Mouse (Mus musculus): Measurements from ENCODE around the gene Lipc. TPM values are rescaled to one million over a fixed set of nuclear protein-coding genes. Genes with fewer than 3 reads are reported as not detected.

Lipc gene
- total RNA-seq, 4 experiments from 2014 or later: 0.22 to 0.25 TPM; not detected in 2

DNA sequence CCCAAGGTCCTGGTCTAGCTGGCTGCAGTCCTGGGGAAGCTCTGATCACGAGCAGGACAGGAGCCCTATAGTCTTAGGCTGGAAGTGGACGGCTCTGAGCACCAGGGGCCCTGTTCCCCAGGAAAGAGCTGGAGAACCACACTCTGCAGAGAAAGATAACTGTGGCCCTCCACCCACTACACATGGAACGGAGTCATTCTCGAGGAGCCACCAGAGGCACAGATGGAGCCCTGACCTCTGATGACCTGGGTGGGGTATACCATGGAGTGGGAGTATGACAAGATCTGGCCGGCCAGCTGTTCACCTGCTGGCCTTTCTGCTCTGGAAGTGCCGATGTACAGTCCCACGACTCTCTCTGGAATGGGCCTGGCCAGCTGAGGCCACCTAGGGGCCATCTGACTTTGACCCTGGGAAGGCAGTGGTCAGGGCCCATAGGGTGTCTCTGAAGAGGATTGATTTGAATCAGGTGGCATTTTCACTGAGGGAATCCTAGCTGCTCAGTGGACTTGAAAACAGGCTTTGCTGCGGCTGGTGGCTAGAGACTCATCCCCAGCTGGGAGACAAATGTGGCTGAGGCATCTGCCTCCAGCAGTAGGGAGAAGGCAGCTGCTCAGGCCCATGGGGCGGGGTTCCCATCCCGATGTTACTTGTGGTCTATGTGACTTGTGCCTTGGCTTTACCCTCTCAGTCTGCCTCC is 37.2 kb downstream of the Lipc start:
- DNase-seq (ENCODE audit: low spot score in 2 of 2): no peak

DNA sequence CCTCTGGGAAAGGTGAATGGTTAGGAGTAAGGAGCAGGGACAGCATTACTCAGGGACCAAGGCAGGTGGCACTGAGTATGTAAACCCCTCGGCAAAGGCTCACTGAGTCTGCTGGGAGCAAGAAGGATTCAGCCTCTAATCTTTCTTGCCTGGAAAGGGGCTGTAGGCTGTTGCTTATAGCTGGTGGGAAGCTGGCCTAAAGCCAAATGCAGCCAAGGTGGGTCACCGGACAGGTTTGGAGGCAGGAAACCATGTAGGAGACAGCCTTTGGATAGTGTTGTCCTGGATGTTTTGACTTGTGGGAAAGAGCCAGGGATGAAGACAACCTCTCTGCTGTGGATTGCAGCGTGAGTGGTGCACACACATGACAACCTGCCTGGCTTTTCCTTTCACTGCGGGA is 40.9 kb downstream of the Lipc start:
- no peak for DNase-seq (ENCODE audit: low spot score in 2 of 2)

DNA sequence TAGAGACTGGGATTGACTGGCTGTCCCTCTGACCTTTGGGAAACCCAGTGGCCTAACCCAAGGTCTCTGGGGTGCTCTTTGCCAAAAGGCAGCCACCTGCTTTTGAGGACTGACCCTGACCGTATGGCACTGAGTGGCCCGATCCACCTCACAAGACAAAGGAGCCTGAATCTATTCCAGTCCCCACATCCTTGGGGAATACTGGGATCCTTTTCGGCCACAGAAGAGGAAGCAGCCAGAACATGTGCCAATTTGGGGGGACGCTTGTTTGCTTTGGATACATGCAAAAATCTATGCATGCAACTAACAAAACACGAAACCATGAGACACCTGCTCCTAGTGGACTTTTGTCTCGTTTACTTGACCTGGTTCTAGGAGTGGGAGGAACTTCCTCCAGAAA is 41.7 kb downstream of the Lipc start:
- no peak for DNase-seq (ENCODE audit: low spot score in 2 of 2)

DNA sequence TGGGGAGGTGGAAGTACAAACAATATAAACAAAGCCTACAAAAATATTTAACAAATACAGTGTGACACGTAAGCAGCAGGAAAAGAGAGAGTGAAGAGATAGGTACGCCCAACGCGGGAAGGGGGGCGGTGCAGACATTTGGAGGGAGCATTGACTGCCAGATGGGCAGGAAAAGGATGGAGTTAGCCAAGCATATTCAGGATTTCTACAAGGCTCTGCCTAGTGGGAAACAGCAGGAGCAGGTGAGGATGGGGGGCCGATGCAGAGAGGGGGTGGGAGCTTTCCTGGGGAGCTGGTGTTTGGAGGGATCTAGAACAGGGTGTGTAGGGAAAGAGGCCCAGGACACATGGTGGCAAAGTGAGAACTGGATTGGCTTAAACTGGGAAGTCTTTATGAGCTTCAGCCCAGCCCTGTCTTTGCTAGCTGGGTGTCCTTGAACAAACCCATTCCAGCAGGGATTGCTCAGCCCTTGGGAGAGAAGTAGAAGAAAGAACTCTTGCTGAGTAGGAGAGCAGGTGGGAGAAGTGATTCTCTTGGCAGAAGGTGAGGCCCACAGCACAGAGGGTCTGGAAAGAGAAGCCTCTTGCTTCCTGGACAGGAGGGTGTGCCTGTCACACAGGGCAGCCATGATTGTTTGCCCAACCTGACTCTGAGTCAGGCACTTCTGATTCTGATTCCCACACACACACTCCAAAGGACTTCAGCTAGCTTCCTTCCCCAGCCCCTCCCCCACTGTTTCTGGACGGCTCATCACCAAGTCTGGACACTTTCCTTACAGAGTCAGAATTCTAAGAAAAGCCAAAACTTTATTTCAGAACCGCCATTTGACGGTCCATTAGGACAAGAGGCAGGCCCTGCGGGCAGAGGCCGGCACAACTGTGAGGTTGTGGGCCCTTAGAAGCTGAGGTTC is 49.0 kb downstream of the Lipc start:
- DNase-seq (ENCODE audit: low spot score in 2 of 2): no peak

DNA sequence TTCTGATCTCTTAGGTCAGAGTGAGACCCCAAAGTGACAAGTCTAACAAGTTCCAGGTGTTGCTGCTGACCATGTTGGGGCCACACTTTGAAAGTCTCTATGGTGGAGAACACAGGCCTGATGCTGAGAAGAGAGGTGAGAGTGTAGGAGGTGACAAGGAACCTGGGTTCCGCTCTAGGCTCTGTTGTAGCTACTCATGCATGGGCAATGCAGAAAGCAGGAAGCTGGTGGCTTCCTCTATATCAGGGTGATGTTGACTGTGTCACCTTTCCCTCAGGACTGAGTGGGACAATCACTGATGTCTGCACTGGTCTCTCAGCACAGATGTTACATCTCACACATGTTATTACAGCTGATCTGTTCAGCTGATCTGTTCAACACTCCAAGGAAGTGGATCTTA is 57.8 kb downstream of the Lipc start:
- no peak for DNase-seq (ENCODE audit: low spot score in 2 of 2)

DNA sequence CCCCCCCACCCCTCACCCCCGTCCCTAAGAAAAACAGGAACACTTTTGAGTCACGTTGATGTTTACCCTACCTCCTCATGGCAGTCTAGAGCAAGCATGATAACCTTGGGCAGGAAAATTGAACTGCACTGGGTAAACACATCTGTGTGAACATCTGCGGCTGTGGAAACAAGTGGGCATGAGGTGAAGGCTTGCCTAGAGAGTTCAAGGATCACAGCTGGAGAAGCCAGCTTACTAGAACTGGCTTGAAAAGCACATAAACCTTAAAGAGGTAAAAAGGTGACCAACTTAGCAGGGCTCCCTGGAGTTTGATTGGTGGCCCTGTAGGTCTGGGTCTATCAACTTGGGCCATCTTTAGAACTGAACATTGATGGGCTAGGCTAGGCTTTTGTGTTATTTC is 58.5 kb downstream of the Lipc start:
- no peak for DNase-seq (ENCODE audit: low spot score in 2 of 2)

DNA sequence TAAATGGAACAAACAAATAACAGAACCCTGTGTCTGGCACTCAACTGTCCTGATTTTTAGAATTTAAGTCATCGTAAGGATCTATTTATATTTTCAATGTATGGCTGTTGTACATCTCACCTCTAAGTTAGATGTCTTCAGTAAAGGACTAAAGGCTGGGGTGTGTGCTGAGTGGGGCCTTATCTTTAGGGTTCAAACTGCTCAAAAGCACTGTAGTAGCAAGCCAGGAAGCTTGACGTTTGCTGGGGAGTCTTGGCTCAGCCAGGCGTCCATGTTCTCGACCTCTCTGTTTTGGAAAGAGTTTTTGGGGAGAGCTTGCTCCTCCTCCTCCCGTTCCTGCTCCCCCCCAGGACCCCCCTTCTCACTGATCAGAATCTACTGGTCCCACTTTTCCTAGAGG is 59.4 kb downstream of the Lipc start:
- DNase-seq (ENCODE audit: low spot score in 2 of 2): no peak

DNA sequence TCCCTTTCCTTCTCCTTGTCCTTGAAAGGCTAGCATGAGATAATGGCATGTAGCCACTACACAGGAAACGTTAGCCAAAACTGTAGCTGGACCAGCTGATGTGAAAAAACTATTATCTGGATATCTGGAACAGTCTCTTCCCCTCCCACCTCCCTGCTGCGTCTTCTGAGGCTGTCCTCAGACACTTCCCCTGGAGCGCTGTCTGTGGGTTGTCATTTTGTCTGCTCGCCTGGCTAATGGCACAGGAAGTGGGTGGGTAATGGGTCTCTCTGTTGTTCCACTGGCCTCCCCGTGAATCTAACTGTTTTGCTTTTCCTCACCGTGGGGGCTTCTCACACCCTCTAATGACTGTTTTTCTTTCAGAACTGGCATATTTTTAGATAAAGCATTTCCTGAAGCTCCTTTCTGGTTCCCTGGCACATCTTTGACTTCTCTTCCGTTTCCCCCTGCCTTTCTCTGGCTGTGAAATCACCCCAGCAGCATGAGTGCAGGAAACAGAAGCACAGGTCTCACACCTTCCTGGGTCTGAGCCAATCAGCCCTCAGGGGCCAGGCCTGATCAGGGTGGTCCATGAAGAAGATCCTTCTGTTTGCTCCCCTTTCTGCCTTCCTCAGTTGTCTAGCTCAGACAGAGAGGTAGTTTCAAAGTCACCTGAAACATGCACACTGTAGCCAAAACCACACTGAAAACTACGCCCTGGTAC is 60.4 kb downstream of the Lipc start:
- DNase-seq (ENCODE audit: low spot score in 2 of 2): peak in 1 of 2 experiments; percentile 32

DNA sequence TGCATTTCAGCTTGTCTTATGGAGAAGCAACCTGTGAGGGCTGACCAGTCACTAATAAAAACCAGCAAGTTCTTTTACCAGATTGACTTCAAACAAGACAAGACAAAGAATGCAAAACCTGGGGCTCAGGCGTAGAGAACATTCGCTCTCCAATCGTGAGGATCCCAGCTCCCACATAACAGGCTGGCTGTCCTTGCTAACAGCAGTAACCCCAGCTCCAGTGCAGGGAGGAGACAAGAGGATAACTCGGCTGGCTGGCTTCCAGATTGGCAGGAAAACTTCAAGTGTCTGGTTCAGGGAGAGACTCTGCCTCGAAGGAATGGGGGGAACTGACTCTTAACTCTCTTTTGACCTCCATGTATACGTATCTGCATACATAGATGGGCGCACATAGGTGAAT is 61.3 kb downstream of the Lipc start:
- no peak for DNase-seq (ENCODE audit: low spot score in 2 of 2)

DNA sequence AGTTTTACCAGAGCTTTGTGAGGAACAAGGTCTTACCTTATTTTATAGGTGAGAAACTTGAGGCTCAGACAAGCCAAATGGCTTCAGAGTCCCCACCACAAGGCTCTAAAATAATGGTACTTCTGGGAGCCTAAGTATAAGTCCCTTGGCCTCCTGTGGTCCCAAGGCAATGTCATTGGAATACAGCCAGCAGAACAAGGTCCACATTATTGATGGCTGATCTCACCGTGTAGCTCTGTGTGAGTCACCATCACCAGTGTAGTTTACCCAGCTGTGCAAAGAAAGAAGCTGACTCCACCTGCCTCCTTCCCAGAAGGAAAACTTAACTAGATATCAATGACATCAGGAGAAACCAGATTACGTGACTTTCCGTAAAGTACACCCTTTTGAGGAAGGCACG is 63.1 kb downstream of the Lipc start:
- no peak for DNase-seq (ENCODE audit: low spot score in 2 of 2)

DNA sequence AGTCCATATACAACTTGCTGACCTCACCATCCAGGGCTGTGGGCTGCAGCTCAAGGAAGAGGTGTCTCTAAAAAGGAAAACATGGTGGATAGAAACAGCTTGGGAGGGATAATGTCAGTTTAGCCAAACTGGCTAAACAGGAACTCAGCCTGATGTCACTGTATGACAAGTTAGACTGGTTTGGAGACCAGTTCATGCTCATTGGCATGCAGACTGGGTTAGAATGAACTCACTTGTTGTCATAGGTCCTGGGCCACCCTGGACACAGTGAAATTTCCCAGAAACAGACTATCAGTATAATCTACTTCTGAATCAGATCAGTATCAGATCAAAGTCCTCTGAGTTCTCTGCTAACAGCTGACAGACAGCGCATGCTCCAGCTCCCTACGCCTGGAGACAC is 63.5 kb downstream of the Lipc start:
- DNase-seq (ENCODE audit: low spot score in 2 of 2): no peak

DNA sequence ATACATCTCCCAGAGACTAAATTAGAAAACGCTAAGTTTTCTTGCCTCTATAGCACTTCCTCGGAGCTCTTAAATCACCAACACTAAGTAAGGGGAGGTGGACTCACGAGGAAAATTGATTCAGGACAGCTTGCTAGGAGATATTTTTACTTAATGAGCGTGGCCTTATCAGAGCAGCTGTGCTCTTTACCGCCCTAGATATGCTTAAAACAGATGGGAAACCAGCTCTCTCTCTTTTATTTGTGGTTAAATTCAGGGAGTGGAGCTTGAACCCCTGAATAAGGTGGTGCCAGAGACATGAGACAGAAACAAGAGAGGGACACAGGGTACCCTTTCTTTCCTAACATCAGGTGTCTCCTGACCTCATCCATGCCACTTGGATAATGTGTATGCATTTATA is 70.0 kb downstream of the Lipc start:
- no peak for DNase-seq (ENCODE audit: low spot score in 2 of 2)

DNA sequence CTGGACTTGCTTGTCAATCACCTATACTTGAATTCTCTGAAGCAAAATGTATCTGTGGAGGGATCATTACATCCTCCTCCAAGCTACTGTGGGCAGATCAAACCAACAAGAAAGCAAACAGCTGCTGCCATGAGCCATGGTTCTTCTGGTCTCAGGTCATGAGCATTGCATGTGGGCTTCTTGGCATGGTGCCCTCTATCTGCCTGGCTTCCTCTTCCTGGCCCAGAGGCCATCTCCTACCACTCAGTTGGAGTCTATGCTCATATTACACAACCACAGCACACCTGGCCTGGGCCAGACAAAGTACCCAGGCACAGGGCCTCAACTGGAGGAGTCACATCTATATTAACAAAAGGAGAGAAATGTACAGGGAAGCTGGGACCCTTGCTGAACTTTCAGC is 73.2 kb downstream of the Lipc start:
- peak in 1 of 2 experiments; percentile 22 for DNase-seq (ENCODE audit: low spot score in 2 of 2)

DNA sequence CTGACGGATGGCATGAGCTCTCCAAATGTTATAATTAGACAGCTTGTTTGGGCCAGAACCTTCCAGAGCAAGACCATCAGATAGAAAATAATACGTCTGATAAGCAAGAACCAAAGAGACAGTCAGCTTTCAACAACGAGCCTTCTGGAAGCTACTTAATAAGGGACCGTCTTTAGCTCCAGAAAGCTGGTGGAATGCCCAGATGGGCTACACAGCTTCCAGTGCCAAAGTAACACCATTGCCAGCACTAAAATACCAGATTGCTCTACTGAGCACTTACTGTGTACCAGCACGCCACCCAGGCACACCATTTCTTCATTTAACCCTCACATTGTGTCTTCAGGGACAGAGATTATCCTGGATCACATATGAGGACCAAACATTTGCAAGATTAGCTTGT is 73.9 kb downstream of the Lipc start:
- DNase-seq (ENCODE audit: low spot score in 2 of 2): peak in 1 of 2 experiments; percentile 24

DNA sequence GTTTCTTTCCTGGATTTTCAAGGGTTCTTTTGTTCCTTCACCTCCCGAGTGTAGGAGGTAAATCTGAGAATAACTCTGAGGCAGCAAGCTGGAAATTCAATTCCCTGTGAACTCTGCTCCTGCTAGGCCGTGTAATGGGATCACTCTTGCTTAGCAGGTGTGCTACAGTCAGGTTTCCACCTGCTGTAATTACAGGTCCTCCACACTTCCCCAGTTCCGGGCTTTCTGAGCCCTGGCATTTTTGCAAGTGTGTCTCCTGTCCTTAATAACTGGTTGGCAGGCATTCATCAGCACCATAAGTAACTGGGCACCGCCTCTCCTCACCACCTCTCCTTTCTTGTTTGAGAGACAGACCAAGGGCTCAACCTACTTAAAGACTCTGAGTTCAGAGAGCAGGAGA is 76.5 kb downstream of the Lipc start:
- DNase-seq (ENCODE audit: low spot score in 2 of 2): no peak

DNA sequence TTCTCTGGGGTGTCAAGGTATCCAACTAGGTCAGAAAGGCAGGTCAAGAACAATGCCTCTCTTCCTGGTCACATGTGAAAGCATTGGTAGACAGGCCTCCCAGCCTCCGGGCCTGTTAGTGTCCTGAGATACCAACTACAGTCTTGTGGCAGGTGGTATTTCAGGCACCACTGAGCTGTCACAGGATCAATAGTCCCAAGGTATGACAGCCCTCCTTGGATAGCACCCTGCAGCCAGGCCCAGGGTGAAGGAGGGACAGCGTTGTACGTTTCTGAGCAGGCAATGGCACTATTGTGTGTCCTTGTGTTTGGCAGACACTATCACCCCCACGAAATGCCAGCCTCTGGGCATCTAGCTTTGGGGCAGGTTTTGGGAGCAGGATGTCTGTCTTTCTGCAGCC is 77.0 kb downstream of the Lipc start:
- DNase-seq (ENCODE audit: low spot score in 2 of 2): no peak

DNA sequence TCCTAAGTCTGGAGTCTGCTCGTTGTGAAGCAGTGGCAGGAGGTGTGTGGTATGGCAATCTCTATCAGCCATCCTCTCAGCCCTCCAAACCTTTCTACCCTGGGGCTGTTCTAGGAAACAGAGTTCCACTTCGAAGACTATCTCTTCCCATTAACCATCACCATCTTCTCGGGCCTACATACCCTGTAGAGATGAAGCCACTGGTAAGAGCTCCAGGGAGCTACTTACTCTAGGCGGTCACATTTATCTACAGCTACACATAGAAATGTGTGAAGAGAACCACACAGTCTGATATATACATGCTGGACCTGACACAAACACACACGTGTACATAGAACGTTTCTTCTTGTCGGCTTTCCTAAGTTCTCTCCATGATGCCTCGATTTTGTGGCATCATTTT is 79.4 kb downstream of the Lipc start:
- DNase-seq (ENCODE audit: low spot score in 2 of 2): no peak

DNA sequence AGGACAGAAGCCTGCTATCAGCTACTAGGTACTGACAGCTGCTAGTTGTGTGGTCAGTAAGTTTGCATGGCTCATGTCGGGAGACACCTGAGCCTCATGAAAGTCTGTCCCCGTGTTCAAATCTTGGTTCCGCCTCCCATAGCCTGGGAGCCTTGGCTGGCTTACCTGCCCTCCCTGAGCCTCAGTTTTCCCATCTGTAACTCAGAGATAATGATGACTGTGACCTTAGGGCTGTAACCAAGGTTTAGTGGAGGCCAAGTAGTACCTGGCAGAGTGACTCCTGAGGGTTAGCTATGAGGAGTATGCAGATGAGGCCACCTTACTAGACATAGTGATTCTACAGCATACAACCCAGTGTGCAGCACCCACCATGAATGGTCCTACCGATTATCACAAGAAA is 81.7 kb downstream of the Lipc start:
- no peak for DNase-seq (ENCODE audit: low spot score in 2 of 2)

DNA sequence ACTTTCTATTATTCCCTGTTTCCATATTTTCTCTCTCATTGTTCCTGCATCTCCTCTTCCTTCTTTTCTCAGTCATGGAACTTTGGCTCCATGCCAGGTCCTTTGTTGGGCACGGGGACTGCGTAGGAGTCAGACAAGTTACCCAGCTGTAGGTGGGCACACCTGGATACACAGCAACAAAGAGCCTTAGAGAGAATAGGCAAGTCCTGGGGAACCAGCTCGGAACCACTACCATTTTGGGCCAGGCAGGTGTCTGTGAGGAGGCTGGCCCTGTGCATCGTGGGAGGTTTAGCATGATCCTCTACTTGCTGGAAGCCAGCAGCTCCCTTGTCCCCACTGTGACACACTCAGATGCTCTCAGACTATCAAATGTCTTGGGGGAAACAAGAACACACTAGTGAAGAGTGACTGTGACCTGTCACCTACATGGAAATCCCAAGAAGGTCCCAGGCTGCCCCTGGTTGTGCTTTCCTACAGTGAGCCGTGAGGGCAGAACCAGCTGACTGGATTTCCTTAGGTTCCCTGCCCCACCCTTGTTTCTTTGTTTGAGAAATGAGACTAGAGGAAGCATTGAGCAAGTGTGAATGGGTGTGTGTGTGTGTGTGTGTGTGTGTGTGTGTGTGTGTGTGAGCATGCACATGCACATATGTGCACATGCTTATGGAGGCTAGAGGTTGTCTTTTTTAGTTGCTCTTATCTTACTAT is 82.7 kb downstream of the Lipc start:
- DNase-seq (ENCODE audit: low spot score in 2 of 2): peak in 1 of 2 experiments; percentile 16

DNA sequence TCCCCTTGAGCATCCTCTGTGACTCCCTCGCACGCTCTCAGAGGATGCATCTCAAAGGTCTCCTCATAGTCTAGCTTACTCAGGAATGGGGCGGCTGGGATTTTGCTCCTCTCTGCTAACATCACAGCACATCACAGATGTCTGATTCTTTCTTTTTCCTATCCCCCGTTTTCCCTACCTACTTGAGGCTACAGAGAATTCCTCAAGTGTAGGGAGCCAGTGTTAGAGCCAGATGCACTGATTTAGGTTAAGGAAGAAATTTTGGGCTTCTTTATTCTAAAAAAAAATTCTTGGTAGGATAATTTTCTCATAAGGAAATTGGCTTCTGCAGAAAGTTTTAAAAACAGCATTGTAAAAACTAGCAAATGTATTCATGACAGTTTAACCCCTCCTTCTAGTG is 84.6 kb downstream of the Lipc start:
- DNase-seq (ENCODE audit: low spot score in 2 of 2): no peak

DNA sequence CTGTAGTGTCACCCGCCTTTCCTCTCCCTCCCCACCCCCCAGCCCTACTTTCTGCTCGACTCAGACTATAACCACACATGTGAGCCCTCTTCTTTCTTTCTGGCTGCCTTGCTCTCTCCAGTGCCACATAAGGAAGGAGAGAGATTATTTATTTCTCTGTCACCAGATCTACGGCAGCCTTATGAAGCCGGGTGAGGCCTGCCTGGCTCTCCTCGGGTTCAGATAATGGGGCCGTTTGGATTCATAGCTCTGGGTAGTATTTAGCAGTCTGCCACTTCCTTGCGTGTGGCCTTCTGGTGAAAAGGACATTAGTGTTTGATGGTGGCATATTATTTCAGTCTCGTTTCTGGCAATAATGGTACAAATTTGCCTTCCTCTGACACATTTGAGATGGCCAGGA is 88.0 kb downstream of the Lipc start:
- no peak for DNase-seq (ENCODE audit: low spot score in 2 of 2)

DNA sequence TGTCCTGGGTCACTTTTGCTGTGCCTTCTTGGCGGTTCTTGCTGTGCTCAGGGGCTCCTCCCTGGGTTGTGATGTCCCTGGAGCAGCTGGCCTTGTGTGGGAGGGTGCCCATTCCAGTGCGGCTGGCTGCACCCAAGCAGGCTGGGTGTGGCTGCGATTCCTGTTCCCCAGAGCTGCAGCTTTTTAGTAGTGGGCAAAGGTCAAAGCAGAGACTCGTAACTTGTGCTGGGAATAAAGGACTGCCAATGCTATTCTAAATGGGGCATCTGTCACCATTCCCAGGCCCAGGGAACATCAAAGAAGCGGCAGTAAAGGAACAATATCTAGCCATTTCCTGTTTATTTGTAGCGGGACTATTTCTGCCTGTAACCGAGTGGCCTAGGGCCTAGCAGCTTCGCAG is 88.7 kb downstream of the Lipc start:
- no peak for DNase-seq (ENCODE audit: low spot score in 2 of 2)

Measured in left cerebral cortex, adult 8-10 months (tissue).